Mouse (Mus musculus): ENCODE measurements at regions not wholly inside any gene's neighbourhood (a gene's known extent, or its start where the extent isn't known, plus 50 kb on each side); places are given as distances from the start of the nearest gene placed in this dataset.
"Not testable (repeated sequence)": the region's sequence is repeated elsewhere in the genome, so short reads cannot be mapped to it uniquely, and the experiment has no call there.

DNA sequence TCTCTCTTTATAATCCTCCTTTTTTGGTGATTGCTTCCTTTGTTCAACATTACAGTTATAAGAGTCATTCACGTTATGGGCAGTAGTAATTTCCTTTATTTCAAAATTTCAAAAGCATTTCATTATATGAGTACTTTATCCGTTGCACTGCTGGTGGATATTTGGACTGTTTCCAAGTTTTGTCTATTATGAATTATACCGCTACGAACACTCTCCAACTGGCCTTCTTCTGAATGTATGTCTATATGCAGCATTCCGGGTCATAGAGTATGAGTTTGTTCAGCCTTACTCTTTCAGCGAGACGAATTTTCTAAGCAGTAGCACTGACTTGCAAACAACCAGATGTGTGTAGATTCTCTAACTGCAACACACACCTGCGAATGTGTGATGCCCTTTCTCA is 57.8 kb downstream of the Dusp6 start:
- ATAC-seq (ENCODE audit: extremely low read depth, insufficient number of reproducible peaks, low FRiP score, poor library complexity, severe bottlenecking) = no peak

GRCm38 (mm10) chr10:99323358-99323757 is 60.3 kb downstream of the Dusp6 start:
- no peak for ATAC-seq (ENCODE audit: extremely low read depth, insufficient number of reproducible peaks, low FRiP score, poor library complexity, severe bottlenecking)

- ATAC-seq (ENCODE audit: extremely low read depth, insufficient number of reproducible peaks, low FRiP score, poor library complexity, severe bottlenecking) = no peak
Observed at GRCm38 (mm10) chr10:99327501-99327900, 64.5 kb downstream of the Dusp6 start.

DNA sequence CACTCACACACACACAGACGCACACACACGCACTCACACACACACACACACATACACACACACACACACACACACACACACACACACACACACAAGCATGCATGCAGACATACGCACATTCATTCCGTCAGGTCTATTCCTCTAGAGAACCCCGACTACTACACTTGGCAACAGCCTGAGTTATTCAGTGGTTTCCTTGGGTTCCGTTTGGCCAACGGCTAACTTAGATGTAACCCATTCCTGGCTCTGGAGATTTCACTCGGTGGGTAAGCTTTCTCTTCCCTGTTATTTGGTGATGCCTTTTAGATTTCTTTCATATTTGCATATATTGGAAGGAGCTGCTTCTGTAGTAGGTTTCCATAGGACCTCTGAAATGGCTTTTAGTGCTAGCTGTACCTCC is 65.5 kb downstream of the Dusp6 start:
- no peak for ATAC-seq (ENCODE audit: extremely low read depth, insufficient number of reproducible peaks, low FRiP score, poor library complexity, severe bottlenecking)

DNA sequence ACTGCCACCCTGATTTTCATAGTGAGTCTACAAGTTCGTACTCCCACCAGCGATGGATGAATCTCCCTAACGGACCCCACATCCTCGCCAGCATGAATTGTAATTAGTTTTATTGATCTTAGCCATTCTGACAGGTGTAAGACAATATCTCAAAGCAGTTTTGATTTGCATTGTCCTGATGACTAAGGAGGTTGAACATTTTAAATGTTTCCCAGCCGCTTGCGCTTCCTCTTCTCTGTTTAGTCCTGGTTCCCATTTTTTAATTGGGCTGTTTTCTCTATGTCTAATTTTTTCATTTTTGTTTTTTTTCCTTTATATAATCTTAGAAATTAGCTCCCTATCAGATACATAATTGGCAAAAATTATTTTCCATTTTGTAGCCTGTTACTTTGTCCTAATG is 66.4 kb downstream of the Dusp6 start:
- ATAC-seq (ENCODE audit: extremely low read depth, insufficient number of reproducible peaks, low FRiP score, poor library complexity, severe bottlenecking) = no peak

- no peak for ATAC-seq (ENCODE audit: extremely low read depth, insufficient number of reproducible peaks, low FRiP score, poor library complexity, severe bottlenecking)
Observed at GRCm38 (mm10) chr10:99330519-99330918, 67.5 kb downstream of the Dusp6 start.

GRCm38 (mm10) chr10:99331876-99332275 is 68.8 kb downstream of the Dusp6 start:
- ATAC-seq (ENCODE audit: extremely low read depth, insufficient number of reproducible peaks, low FRiP score, poor library complexity, severe bottlenecking) = no peak

DNA sequence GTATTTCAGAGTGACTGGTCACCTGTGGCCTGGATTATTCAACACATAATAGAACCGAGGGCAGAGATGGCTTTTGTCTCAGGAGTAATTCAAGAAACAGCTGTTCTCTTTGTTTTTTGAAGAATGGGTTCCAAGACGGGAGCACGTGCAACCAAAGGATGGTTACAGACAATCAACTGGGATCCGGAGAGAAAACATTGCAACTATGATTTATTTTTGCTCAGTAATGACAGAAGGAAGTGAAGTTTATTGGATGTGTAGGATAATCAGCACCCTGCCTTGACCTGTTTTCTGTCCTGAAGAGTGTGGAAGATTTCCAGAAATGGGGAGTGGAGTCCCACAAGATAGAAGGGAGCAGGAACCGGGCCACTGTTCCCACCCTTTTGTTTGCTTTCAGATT is 70.8 kb downstream of the Dusp6 start:
- no peak for ATAC-seq (ENCODE audit: extremely low read depth, insufficient number of reproducible peaks, low FRiP score, poor library complexity, severe bottlenecking)

- no peak for ATAC-seq (ENCODE audit: extremely low read depth, insufficient number of reproducible peaks, low FRiP score, poor library complexity, severe bottlenecking)
Observed at GRCm38 (mm10) chr10:99336091-99336490, 73.1 kb downstream of the Dusp6 start.

DNA sequence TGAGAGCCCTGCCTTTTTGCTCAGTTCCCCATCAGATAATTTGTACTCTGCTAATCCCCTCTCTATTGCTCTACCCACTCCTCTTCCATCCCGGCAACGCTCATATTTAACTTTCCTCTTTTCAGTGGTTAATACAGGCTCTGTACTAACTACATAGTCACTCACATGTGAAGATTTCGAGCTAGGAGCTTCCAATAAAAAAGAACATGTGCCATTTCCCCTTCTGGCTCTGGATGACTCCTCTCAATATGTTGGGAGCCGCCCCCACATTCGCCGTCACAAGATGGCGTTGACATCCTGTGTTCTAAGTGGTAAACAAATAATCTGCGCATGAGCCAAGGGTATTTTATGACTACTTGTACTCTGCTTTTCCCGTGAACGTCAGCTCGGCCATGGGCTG is 75.8 kb downstream of the Dusp6 start:
- ATAC-seq (ENCODE audit: extremely low read depth, insufficient number of reproducible peaks, low FRiP score, poor library complexity, severe bottlenecking) = not testable (repeated sequence)

DNA sequence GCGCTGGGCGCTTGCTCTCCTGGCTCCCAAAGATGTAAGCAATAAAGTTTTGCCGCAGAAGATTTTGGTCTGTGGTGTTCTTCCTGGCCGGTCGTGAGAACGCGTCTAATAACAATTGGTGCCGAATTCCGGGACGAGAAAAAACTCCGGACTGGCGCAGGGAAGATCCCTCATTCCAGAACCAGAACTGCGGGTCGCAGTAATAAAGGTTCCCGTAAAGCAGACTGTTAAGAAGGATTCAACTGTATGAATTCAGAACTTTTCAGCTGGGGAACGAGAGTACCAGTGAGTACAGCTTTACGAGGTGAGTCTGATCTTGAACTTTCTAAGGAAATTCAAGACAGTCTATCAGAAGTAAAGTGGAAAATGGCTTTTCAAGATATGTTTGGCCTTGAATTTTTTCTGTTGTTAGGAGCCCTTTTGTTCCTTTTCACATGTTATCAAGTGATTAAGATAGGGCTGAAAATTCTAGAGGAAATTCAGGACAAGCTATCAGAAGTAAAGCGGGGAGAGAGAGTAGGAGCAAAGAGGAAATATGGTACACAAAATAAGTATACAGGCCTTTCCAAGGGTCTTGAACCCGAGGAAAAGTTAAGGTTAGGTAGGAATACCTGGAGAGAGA is 76.4 kb downstream of the Dusp6 start:
- ATAC-seq (ENCODE audit: extremely low read depth, insufficient number of reproducible peaks, low FRiP score, poor library complexity, severe bottlenecking) = not testable (repeated sequence)

DNA sequence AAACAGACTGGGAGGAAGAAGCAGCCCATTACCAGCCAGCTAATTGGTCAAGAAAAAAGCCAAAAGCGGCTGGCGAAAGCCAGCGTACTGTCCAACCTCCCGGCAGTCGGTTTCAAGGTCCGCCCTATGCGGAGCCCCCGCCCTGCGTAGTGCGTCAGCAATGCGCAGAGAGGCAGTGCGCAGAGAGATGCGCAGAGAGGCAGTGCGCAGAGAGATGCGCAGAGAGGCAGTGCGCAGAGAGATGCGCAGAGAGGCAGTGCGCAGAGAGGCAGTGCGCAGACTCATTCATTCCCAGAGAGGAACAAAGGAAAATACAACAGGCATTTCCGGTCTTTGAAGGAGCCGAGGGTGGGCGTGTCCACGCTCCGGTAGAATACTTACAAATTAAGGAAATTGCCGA is 77.0 kb downstream of the Dusp6 start:
- ATAC-seq (ENCODE audit: extremely low read depth, insufficient number of reproducible peaks, low FRiP score, poor library complexity, severe bottlenecking) = not testable (repeated sequence)

DNA sequence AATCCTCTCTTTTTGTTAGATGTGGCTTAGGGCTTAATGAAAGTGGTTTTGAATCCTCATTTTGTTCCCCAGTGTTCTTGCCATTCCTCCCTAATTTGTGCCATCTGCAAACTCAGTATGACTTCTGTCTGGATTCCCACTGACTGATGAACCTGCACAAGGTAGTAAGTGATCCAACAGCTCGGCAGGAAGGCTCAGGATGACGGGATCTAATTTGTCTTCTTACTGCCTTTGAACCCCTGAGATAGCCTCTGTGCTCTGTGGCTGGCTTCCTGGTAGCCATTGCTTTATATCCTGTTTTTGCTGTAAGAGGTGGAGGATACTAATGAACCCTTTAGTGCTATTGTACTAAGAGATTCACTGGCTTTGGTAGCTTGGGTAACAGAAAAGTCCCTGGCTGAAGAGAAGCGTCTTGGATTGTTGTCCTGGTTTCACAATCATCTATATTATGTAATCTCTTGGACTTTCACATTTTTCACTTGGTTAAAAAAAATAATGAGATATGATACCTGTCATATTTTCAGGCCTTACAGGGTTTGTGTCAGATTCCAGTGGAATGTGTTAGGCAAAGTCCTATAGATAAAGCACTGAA is 86.2 kb downstream of the Dusp6 start:
- no peak for ATAC-seq (ENCODE audit: extremely low read depth, insufficient number of reproducible peaks, low FRiP score, poor library complexity, severe bottlenecking)

- ATAC-seq (ENCODE audit: extremely low read depth, insufficient number of reproducible peaks, low FRiP score, poor library complexity, severe bottlenecking) = no peak
Observed at GRCm38 (mm10) chr10:99353541-99354292, 90.7 kb downstream of the Dusp6 start.

GRCm38 (mm10) chr10:99354352-99354751 is 91.3 kb downstream of the Dusp6 start:
- no peak for ATAC-seq (ENCODE audit: extremely low read depth, insufficient number of reproducible peaks, low FRiP score, poor library complexity, severe bottlenecking)

DNA sequence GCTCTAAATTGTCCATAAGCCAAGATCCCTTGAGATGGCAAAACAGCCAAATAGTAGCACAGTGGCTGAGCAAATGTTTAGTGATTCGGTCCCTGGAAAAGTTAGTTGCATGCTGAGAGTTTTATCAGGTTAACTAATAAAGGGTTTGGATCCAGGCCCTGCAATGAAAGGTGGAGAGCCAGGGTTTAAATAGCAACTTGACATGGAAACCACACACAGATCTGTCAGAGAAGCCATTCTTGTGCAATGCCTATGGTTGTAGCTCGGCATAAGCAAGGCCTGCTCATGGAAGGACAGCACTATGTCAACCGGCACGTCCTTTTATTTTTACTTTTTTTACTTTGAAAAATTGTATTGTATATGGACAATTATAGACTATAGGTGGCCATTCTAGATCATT is 92.3 kb downstream of the Dusp6 start:
- no peak for ATAC-seq (ENCODE audit: extremely low read depth, insufficient number of reproducible peaks, low FRiP score, poor library complexity, severe bottlenecking)

DNA sequence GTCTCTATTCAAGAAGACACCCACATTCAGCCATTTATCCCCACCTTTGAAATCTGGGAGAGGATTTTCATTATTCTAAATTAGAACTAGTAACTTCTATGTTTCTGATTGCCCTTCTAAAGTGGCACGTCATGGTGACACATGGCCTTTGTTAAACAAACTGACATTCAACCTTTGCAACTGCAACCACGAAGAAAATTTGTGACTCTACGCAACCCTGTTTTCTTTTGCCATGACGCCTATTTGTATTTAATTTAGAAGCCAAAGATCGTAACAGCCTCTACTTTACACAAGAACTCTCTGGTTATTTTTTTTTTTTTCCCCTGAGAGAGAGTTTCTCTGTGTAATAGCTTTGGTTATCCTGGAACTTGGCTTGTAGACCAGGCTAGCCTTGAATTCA is 93.2 kb downstream of the Dusp6 start:
- no peak for ATAC-seq (ENCODE audit: extremely low read depth, insufficient number of reproducible peaks, low FRiP score, poor library complexity, severe bottlenecking)

DNA sequence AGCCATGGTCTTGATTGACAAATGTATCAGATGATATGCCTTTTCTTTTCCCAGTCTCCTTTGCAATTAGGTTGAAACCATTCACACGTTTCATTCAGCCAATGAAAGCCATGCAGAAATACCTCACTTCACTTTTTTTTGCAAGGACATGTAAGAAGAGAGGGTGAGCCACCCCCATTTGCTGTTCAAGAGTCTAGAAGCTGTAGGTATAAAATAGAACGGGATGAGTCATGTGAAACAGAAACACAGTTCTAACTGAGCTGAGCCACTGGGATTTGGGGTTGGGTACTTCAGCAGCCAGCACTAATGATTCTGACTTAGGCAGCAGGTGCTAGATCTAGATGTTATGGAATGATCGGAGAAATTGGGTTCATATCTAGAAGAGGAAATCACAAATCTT is 93.9 kb downstream of the Dusp6 start:
- no peak for ATAC-seq (ENCODE audit: extremely low read depth, insufficient number of reproducible peaks, low FRiP score, poor library complexity, severe bottlenecking)

- no peak for ATAC-seq (ENCODE audit: extremely low read depth, insufficient number of reproducible peaks, low FRiP score, poor library complexity, severe bottlenecking)
Observed at GRCm38 (mm10) chr10:99357347-99357746, 94.3 kb downstream of the Dusp6 start.

DNA sequence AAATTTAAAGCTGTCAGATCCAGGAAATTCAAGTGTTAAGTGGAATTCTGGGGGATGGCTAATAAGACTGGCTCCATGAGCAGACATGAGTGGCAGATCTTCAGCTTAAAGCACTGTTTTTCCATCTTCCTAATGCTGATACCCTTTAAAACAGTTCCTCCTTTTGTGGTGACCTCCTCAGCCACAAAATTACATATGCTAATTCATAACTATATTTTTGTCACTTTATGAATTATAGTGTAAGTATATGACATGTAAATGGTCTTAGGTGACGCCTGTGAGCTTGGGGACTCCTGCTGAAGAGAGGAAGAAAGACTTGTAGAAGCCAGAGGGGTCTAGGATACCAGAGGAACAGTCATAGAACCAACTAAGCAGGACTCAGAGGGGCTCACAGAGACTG is 95.2 kb downstream of the Dusp6 start:
- 0 out of 2 replicates have a peak, but pooled peaks have one; percentile 19 for ATAC-seq (ENCODE audit: extremely low read depth, insufficient number of reproducible peaks, low FRiP score, poor library complexity, severe bottlenecking)

Data from neutrophil, adult 5-6 weeks (primary cell).